Mouse (Mus musculus) retina, postnatal 7 days (tissue): Measurements from ENCODE around the gene Ugt2a2.
"Not testable (repeated sequence)": the region's sequence is repeated elsewhere in the genome, so short reads cannot be mapped to it uniquely, and the experiment has no call there.

ENCODE experiments used
- DNase-seq: peaks from one replicate; pipeline ENCODE4 v3.0.0-alpha.2; 2012; ENCODE audit warnings: low read depth, low spot score

Ugt2a2 gene

GRCm38 (mm10) chr5:87482160-87482559, at the start of gene Ugt2a2:
TSS of gene Ugt2a2 (minus strand) at chr5:87482260.
- no peak for DNase-seq

GRCm38 (mm10) chr5:87523561-87523960, 41.5 kb upstream of the Ugt2a2 start:
- not testable (repeated sequence) for DNase-seq

DNA sequence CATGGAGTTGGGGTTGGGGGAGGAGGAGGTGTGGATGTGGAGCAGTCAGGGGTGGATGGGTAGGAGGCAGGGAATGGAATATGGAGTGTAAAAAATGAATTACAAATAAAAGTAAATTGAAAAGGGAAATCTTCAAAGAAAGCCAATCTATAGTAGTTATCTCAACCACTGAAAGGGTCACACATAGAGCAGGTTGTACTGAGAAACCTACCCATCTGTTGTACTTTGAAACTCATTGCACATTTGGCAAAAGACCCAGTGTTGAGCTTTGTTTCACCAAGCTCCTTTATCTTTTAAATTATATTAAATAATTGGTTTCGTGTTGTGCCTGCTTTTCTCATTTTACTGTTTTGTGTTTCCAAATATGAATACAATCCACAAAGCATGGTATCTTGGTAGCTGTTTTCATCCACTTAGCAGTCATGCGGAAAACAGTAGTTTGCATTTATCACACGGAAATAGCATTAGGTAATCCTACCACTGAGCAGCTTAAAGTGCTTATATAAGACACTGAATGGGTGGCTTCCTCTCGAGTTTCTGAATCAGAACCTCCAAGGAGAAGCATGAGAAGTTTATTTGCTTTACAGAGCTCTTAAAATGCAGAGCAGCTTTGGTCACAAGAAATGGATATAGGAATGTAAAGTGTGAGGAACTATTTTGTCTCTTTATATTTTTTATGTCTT, 23.9 kb upstream of the Ugt2a2 start:
- DNase-seq: no peak

DNA sequence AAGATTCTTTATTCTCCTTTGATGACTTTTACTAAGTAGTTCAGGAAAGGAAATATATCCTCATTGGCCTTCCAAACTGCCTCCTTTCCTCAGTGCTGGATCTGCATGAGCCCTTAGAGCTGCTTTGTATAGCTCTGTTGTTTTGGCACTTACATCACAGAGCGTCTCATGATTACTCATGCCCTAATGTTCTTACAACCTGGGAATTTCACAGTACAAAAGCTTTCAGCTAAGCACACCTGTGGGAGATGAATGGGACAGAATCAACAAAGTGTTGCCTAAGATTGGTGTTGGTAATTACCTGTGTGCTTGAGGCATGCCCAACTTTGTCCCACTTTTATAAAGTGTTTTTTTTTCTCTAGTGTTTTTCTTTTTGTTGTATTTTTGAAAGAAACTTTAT, 20.6 kb upstream of the Ugt2a2 start:
- DNase-seq: no peak

GRCm38 (mm10) chr5:87499341-87499740, 17.3 kb upstream of the Ugt2a2 start:
- DNase-seq: no peak

GRCm38 (mm10) chr5:87498936-87499335, 16.9 kb upstream of the Ugt2a2 start:
- no peak for DNase-seq

GRCm38 (mm10) chr5:87490771-87491170, 8.7 kb upstream of the Ugt2a2 start, which contains the start of gene Ugt2a1:
TSS of gene Ugt2a1 (minus strand) at chr5:87490871.
- no peak for DNase-seq

DNA sequence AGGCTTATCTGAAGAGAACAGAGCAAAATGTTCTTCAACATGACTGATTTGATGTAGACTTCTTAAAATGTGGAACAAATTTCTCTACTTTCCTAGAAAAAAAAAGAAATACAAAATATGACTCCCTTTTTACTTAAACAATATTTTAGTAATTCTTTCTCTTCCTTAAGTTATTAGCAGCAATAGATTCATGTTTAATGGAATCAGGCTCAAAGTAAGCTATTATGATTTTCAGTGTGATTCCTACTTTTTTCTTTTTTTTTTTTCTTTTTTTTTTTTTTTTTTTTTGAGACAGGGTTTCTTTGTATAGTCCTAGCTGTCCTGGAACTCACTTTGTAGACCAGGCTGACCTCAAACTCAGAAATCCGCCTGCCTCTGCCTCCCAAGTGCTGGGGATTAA, 4.6 kb upstream of the Ugt2a2 start, which contains the start of gene Gm43638:
Gene Gm43638 (minus strand): TSS at position 101 of the 400 bp plus-strand sequence.
- not testable (repeated sequence) for DNase-seq

- DNase-seq: no peak
Measured at GRCm38 (mm10) chr5:87458810-87459209, 23.2 kb downstream of the Ugt2a2 start.

GRCm38 (mm10) chr5:87457701-87458100, 24.4 kb downstream of the Ugt2a2 start:
- DNase-seq: no peak

GRCm38 (mm10) chr5:87456216-87456850, 25.7 kb downstream of the Ugt2a2 start:
- no peak for DNase-seq

GRCm38 (mm10) chr5:87455519-87455918, 26.5 kb downstream of the Ugt2a2 start:
- no peak for DNase-seq

GRCm38 (mm10) chr5:87452514-87452913, 29.5 kb downstream of the Ugt2a2 start:
- not testable (repeated sequence) for DNase-seq

- no peak for DNase-seq
Measured at GRCm38 (mm10) chr5:87436264-87436663, 45.8 kb downstream of the Ugt2a2 start.

DNA sequence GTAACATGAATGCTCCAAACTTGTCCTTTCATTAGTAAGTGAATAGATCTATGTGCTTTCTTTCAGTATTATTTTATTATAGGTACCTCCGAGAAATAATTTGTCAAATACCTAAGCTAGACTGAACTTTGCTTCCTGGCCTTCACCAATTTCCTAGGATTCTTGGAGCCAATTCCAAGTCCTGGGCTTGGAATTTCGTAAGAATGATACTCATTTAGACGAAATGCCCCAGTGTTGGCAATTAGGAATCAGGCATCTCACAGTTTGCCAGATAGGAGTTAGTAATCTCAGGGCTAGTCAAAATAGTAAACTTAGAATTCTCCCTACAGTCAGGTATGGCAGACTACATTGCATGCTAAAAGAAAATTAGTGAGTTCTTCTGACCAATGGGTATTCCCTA, 56.4 kb downstream of the Ugt2a2 start:
- no peak for DNase-seq

DNA sequence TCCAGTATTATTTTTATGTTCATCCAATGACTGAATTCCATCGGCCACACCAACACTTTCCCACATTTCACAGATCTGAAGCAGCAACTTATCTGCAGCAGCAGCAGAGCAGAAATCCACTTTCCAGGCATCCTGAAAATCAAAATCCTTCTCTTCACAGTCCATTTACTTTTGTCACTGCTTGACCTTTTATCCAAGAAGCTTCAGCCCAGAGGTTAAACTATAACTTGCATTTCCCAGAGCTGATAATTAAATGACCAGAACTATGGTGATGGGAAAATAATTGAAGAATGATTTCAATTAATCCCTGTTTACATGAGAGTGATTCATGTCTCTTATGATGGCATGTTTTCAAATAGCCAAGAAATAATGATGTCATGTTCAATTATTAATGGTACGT, 58.0 kb downstream of the Ugt2a2 start, which contains the start of gene Ugt2b38:
Gene Ugt2b38 (minus strand): TSS at position 163 of the 400 bp plus-strand sequence.
- not testable (repeated sequence) for DNase-seq
